Mouse (Mus musculus) C2C12 (cell line): ENCODE data around the gene Prkci. TPM values are rescaled to one million over a fixed set of nuclear protein-coding genes. Genes with fewer than 3 reads are reported as not detected.

Source experiments
- H3K27me3 ChIP-seq: one replicate; pipeline ENCODE4 v1.6.1; 2011; ENCODE audit not compliant: control insufficient read depth, insufficient read depth, insufficient read length
- H3K36me3 ChIP-seq: one replicate; pipeline ENCODE4 v1.6.1; 2011; ENCODE audit not compliant: control insufficient read depth, insufficient read depth
- H3K4me3 ChIP-seq: one replicate; pipeline ENCODE4 v1.5.1; 2011; ENCODE audit warnings: mild to moderate bottlenecking, control low read depth; ENCODE audit not compliant: poor library complexity, insufficient read depth, severe bottlenecking
- H3K79me2 ChIP-seq: one replicate; pipeline ENCODE4 v1.6.1; 2011; ENCODE audit not compliant: control insufficient read depth, insufficient read depth
- H3K79me3 ChIP-seq: one replicate; pipeline ENCODE4 v1.6.1; 2011; ENCODE audit warnings: low read depth, control low read depth
- H3ac ChIP-seq: one replicate; pipeline ENCODE3; 2011; ENCODE audit warnings: low read depth; ENCODE audit not compliant: control insufficient read depth, insufficient read length
- CEBPB ChIP-seq: IDR thresholded peaks from one replicate; pipeline ENCODE4 v1.6.1; 2011; ENCODE audit warnings: low read depth, mild to moderate bottlenecking, control low read depth, moderate library complexity
- CTCF ChIP-seq: IDR thresholded peaks from one replicate; pipeline ENCODE4 v1.5.1; 2011; ENCODE audit not compliant: control insufficient read depth, insufficient read depth, insufficient read length
- FOSL1 ChIP-seq: IDR thresholded peaks from one replicate; pipeline ENCODE4 v1.8.0; 2011; ENCODE audit warnings: mild to moderate bottlenecking, low read length; ENCODE audit not compliant: poor library complexity, insufficient read depth, severe bottlenecking
- MAX ChIP-seq: IDR thresholded peaks from one replicate; pipeline ENCODE4 v1.6.1; 2011; ENCODE audit warnings: mild to moderate bottlenecking, control low read depth
- MYOD1 ChIP-seq: IDR thresholded peaks from one replicate; pipeline ENCODE4 v1.6.1; 2011; ENCODE audit warnings: low read depth; ENCODE audit not compliant: control insufficient read depth, insufficient read length
- MYOG ChIP-seq: IDR thresholded peaks from one replicate; pipeline ENCODE4 v1.6.1; 2011; ENCODE audit not compliant: control insufficient read depth, insufficient read length; ENCODE audit errors: extremely low read depth
- USF1 ChIP-seq: IDR thresholded peaks from one replicate; pipeline ENCODE4 v1.6.1; 2011; ENCODE audit warnings: low read depth, mild to moderate bottlenecking, control low read depth, moderate library complexity
- polyA plus RNA-seq: library from polyadenylated mRNA; unstranded; fragments of >200 nt; fragmentation: generic; extraction: Trizol; gene quantifications from one replicate; pipeline ENCODE4 v1.2.1, GENCODE M21; 2012; ENCODE audit warnings: missing spikeins

Gene Prkci
- polyA plus RNA-seq, 1 experiment, result 17.5 TPM

GRCm38 (mm10) chr3:31061103-31061785 is 65.7 kb downstream of the Prkci start:
- no peaks in the 10 kb centered on the region for H3K27me3 ChIP-seq
- no peaks in the 10 kb centered on the region for H3K36me3 ChIP-seq
- TF ChIP-seq CTCF (no peak), MYOG (no peak), CEBPB (no peak), MYOD1 (peak; percentile 46), FOSL1 (peak; percentile 59)
- no peaks in the 10 kb centered on the region for H3K79me3 ChIP-seq
- no peak overlapping the region for H3K4me3 ChIP-seq
- no peak overlapping the region for H3ac ChIP-seq
- H3K79me2 ChIP-seq, result no peaks in the 10 kb centered on the region

- H3K79me3 ChIP-seq, result no peaks in the 10 kb centered on the region
- no peak for TF ChIP-seq MAX
- no peak for TF ChIP-seq CTCF
- no peaks in the 10 kb centered on the region for H3K36me3 ChIP-seq
- no peaks in the 10 kb centered on the region for H3K27me3 ChIP-seq
- no peak overlapping the region for H3ac ChIP-seq
- H3K4me3 ChIP-seq, result no peak overlapping the region
- H3K79me2 ChIP-seq, result no peaks in the 10 kb centered on the region
Measured at GRCm38 (mm10) chr3:31061786-31062120, 66.2 kb downstream of the Prkci start.

GRCm38 (mm10) chr3:31062325-31062724 is 66.8 kb downstream of the Prkci start:
- H3K27me3 ChIP-seq, result no peaks in the 10 kb centered on the region
- H3ac ChIP-seq, result no peak overlapping the region
- H3K79me3 ChIP-seq, result no peaks in the 10 kb centered on the region
- TF ChIP-seq MYOD1 (no peak), MYOG (no peak), MAX (no peak), USF1 (no peak), FOSL1 (no peak), CEBPB (no peak), CTCF (no peak)
- no peaks in the 10 kb centered on the region for H3K36me3 ChIP-seq
- H3K79me2 ChIP-seq, result no peaks in the 10 kb centered on the region
- H3K4me3 ChIP-seq, result no peak overlapping the region

- Histone ChIP-seq H3K79me2 (no peaks in the 10 kb centered on the region), H3K36me3 (no peaks in the 10 kb centered on the region), H3K27me3 (no peaks in the 10 kb centered on the region), H3ac (no peak overlapping the region), H3K4me3 (no peak overlapping the region), H3K79me3 (no peaks in the 10 kb centered on the region)
- no peak for TF ChIP-seq FOSL1
- TF ChIP-seq USF1, result no peak
- no peak for TF ChIP-seq MYOG
- TF ChIP-seq MYOD1, result no peak
- TF ChIP-seq CTCF, result no peak
- no peak for TF ChIP-seq MAX
- TF ChIP-seq CEBPB, result no peak
Measured at GRCm38 (mm10) chr3:31068482-31068881, 72.9 kb downstream of the Prkci start.

- Histone ChIP-seq H3K4me3 (no peak overlapping the region), H3K27me3 (no peaks in the 10 kb centered on the region), H3ac (no peak overlapping the region), H3K79me2 (no peaks in the 10 kb centered on the region), H3K79me3 (no peaks in the 10 kb centered on the region), H3K36me3 (no peaks in the 10 kb centered on the region)
- TF ChIP-seq USF1 (no peak), MYOG (no peak), FOSL1 (no peak), CTCF (no peak), CEBPB (no peak), MYOD1 (no peak), MAX (no peak)
Measured at GRCm38 (mm10) chr3:31071804-31072203, 76.3 kb downstream of the Prkci start.

GRCm38 (mm10) chr3:31075808-31076207 is 80.3 kb downstream of the Prkci start:
- no peaks in the 10 kb centered on the region for H3K79me2 ChIP-seq
- no peak for TF ChIP-seq FOSL1
- no peak for TF ChIP-seq CTCF
- TF ChIP-seq USF1, result no peak
- no peak for TF ChIP-seq MYOG
- TF ChIP-seq MYOD1, result no peak
- TF ChIP-seq MAX, result no peak
- no peak for TF ChIP-seq CEBPB
- no peaks in the 10 kb centered on the region for H3K79me3 ChIP-seq
- no peaks in the 10 kb centered on the region for H3K36me3 ChIP-seq
- H3ac ChIP-seq, result no peak overlapping the region
- H3K4me3 ChIP-seq, result no peak overlapping the region
- no peaks in the 10 kb centered on the region for H3K27me3 ChIP-seq
